16 mouse cellular contexts compared by ENCODE assay signal in genomic region chr12:18387821-18388220, GRCm38 (mm10).
"Had no signal": no experiment of that assay in that cellular context is flagged by ENCODE, and none has a peak within 500 bp of the region (broad histone marks: within the 10 kb centered on the region; RNA-seq: fewer than 3 reads in every experiment).

No protein-coding gene starts in this region.

- DNase-seq: kidney, adult 18-20 months; kidney, postnatal 10 days; kidney, postnatal 4 days; lung, embryonic 14.5 days; lung, postnatal 10 days; lung, postnatal 4 days; retina, postnatal 1 day; right cerebral cortex, postnatal 4 days; spleen, adult 18-20 months; thymus, postnatal 36 days had no signal

- H3K27me3 ChIP-seq: limb, embryonic 15.5 days; liver, embryonic 15.5 days; midbrain, embryonic 15.5 days; neural tube, embryonic 13.5 days had no signal

- H3K4me3 ChIP-seq: layer of hippocampus, adult 2 months; limb, embryonic 15.5 days; liver, embryonic 15.5 days; midbrain, embryonic 10.5 days; midbrain, embryonic 15.5 days; neural tube, embryonic 13.5 days had no signal

- H3K4me2 ChIP-seq: limb, embryonic 15.5 days; liver, embryonic 15.5 days; lung, embryonic 14.5 days; midbrain, embryonic 15.5 days; neural tube, embryonic 13.5 days had no signal

- ATAC-seq: midbrain, embryonic 15.5 days had no signal

- H3K4me1 ChIP-seq: limb, embryonic 15.5 days; liver, embryonic 15.5 days; midbrain, embryonic 10.5 days; midbrain, embryonic 15.5 days; neural tube, embryonic 13.5 days had no signal

- H3K9ac ChIP-seq: limb, embryonic 15.5 days; liver, embryonic 15.5 days; lung, embryonic 14.5 days; midbrain, embryonic 15.5 days; neural tube, embryonic 13.5 days had no signal

- H3K27ac ChIP-seq: layer of hippocampus, adult 2 months; limb, embryonic 15.5 days; liver, embryonic 15.5 days; midbrain, embryonic 10.5 days; midbrain, embryonic 15.5 days; neural tube, embryonic 13.5 days had no signal

- H3K36me3 ChIP-seq: limb, embryonic 15.5 days; liver, embryonic 15.5 days; midbrain, embryonic 10.5 days; midbrain, embryonic 15.5 days; neural tube, embryonic 13.5 days had no signal

- H3K9me3 ChIP-seq: liver, embryonic 15.5 days had no signal
